Mouse (Mus musculus): ENCODE data around the gene Pmfbp1. TPM values are rescaled to one million over a fixed set of nuclear protein-coding genes. Genes with fewer than 3 reads are reported as not detected.

Gene Pmfbp1
- total and polyA plus RNA-seq, 3 experiments: 0.11 TPM; not detected in 2

DNA sequence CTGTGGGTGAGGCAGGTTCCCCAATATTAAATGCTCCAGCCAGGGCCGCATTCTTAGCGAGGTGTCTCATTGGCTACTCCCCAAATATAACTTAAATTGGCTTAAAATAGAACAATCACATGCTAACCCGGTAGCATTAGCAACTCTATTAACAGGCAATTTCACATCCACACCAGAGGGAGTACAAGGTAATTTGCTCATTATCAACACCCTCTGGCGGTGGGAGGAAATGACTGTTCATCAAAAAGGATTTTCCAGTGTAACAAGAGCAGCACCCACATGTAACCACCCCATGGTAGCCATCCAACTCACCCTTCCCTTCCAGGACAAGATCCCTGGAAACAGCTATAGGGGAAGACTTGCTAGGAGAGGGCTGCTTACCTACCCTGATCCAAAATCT is 18.4 kb upstream of the Pmfbp1 start:
- peak; percentile 21 for DNase-seq (ENCODE audit: extremely low read depth)
- H3K4me1 ChIP-seq (ENCODE audit: control insufficient read depth in 1 of 2, insufficient read depth in 2 of 2): peaks cover 0 to 2% of the 10 kb centered on the region in 2 experiments; a peak in 1 of 4 replicates
- H3K27ac ChIP-seq (ENCODE audit: insufficient read depth, low read depth): no peak overlapping the region
- no peaks in the 10 kb centered on the region for H3K27me3 ChIP-seq (replicated peaks)
- no peaks in the 10 kb centered on the region for H3K36me3 ChIP-seq (replicated peaks in 1 of 2; ENCODE audit: control insufficient read depth in 1 of 2, insufficient read depth in 1 of 2, low read length in 1 of 2)
- H3K79me2 ChIP-seq (replicated peaks; ENCODE audit: control insufficient read depth, extremely low read depth, insufficient read depth, poor library complexity, severe bottlenecking): no peaks in the 10 kb centered on the region
- no peaks in the 10 kb centered on the region for H3K9me3 ChIP-seq (replicated peaks; ENCODE audit: low read length)
- TF ChIP-seq CTCF (conservative IDR thresholded peaks at IDR 0.05 in 1 of 2, IDR thresholded peaks at IDR 0.05 in 1 of 2; ENCODE audit: low read depth in 2 of 2, low read length in 2 of 2) (peak in 1 of 2 experiments; percentile 52; a peak in 2 of 4 replicates), TBP (conservative IDR thresholded peaks at IDR 0.05; ENCODE audit: low read depth, low read length) (no peak)
- H3K4me3 ChIP-seq (replicated peaks in 1 of 3; ENCODE audit: low read depth in 2 of 3, low read length in 2 of 3, poor library complexity in 1 of 3): no peak overlapping the region
- H3K9ac ChIP-seq (ENCODE audit: insufficient read depth, low read depth): no peak overlapping the region
- no peak overlapping the region for H3K4me2 ChIP-seq (ENCODE audit: insufficient read depth, low read depth, poor library complexity, severe bottlenecking)
- dilution Hi-C loops (cut with MboI; ENCODE audit: extremely low pct_ligation_motif_present, extremely low pct_unique_long_range_greater_than_20kb, low sequenced_read_pairs) (no loop called here), in situ Hi-C loops (cut with MboI; ENCODE audit: low pct_ligation_motif_present, low pct_unique_long_range_greater_than_20kb, low sequenced_read_pairs) (no loop called here)

DNA sequence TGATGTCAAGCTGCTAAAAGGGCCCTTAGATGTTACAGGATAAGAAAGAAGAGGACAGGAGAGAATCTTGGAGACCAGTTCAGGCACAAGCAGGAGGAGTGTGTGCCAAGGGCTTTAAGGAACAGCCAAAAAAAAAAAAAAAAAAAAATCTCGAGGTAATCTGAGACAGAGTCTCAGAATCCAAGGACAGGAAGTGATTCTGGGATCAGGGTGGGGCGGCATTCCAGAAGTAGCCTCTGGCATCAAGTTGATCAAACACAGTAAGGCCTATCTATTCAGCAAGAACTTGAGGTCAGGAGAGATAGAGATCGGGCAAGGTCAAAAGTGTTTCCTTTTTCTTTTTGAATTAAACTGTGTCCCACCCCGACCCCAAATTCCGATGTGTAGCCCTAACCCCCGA is 15.2 kb upstream of the Pmfbp1 start:
- H3K27me3 ChIP-seq (replicated peaks): no peaks in the 10 kb centered on the region
- H3K79me2 ChIP-seq (replicated peaks; ENCODE audit: control insufficient read depth, extremely low read depth, insufficient read depth, poor library complexity, severe bottlenecking): no peaks in the 10 kb centered on the region
- no peak overlapping the region for H3K27ac ChIP-seq (ENCODE audit: insufficient read depth, low read depth)
- in situ Hi-C loops (cut with MboI; ENCODE audit: low pct_ligation_motif_present, low pct_unique_long_range_greater_than_20kb, low sequenced_read_pairs): no loop called here
- H3K9ac ChIP-seq (ENCODE audit: insufficient read depth, low read depth): no peak overlapping the region
- no peak for TF ChIP-seq POLR2AphosphoS2 (IDR thresholded peaks at IDR 0.05; ENCODE audit: low read depth, low read length)
- no peak for TF ChIP-seq JUN (IDR thresholded peaks at IDR 0.05; ENCODE audit: insufficient read depth, low read depth, low read length)
- no peak for TF ChIP-seq IRF4 (IDR thresholded peaks at IDR 0.05; ENCODE audit: low read depth, low read length)
- no peak for TF ChIP-seq ZMIZ1 (IDR thresholded peaks at IDR 0.05; ENCODE audit: low read depth, low read length)
- no peak for TF ChIP-seq SMC3 (IDR thresholded peaks at IDR 0.05; ENCODE audit: low read depth, low read length)
- TF ChIP-seq MEF2A (IDR thresholded peaks at IDR 0.05; ENCODE audit: borderline replicate concordance, low read depth, low read length): no peak
- TF ChIP-seq TBP (conservative IDR thresholded peaks at IDR 0.05; ENCODE audit: low read depth, low read length): no peak
- dilution Hi-C loops (cut with MboI; ENCODE audit: extremely low pct_ligation_motif_present, extremely low pct_unique_long_range_greater_than_20kb, low sequenced_read_pairs): no loop called here
- no peak overlapping the region for H3K4me3 ChIP-seq (replicated peaks in 1 of 3; ENCODE audit: low read depth in 2 of 3, low read length in 2 of 3, poor library complexity in 1 of 3)
- H3K9me3 ChIP-seq (replicated peaks; ENCODE audit: low read length): no peaks in the 10 kb centered on the region
- H3K4me1 ChIP-seq (ENCODE audit: control insufficient read depth in 1 of 2, insufficient read depth in 2 of 2): peaks cover 0 to 7% of the 10 kb centered on the region in 2 experiments; a peak in 2 of 4 replicates
- no peak overlapping the region for H3K4me2 ChIP-seq (ENCODE audit: insufficient read depth, low read depth, poor library complexity, severe bottlenecking)
- no peak for DNase-seq (ENCODE audit: extremely low read depth)
- H3K36me3 ChIP-seq (replicated peaks in 1 of 2; ENCODE audit: control insufficient read depth in 1 of 2, insufficient read depth in 1 of 2, low read length in 1 of 2): no peaks in the 10 kb centered on the region

DNA sequence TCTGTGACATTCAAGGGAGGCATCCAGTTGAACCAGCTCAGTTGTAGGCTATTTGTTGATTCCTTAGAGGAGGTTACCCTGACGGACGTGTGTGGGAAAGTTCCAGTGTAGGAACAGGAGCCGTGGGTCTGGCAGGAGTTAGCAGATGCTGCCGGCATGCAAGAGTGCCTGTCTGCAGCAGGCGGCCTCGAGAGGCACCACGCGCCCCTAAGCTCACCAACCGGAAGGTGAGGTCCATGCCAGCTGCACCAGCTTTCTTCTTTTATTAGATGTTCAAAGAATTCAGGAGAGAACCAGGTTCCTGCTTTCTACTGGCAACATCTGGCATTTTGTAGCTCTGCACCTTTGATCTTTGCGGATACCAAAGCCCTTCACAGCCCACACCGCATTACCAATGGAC is 9.1 kb upstream of the Pmfbp1 start:
- H3K4me1 ChIP-seq (ENCODE audit: control insufficient read depth in 1 of 2, insufficient read depth in 2 of 2): peaks cover 0 to 10% of the 10 kb centered on the region in 2 experiments; a peak in 3 of 4 replicates
- TF ChIP-seq CHD2 (IDR thresholded peaks at IDR 0.05; ENCODE audit: low read length): no peak
- TF ChIP-seq MYC (IDR thresholded peaks at IDR 0.05; ENCODE audit: low read depth, low read length): no peak
- no peak for TF ChIP-seq NRF1 (IDR thresholded peaks at IDR 0.05; ENCODE audit: low read depth, low read length)
- no peak for TF ChIP-seq POLR2AphosphoS2 (IDR thresholded peaks at IDR 0.05; ENCODE audit: low read depth, low read length)
- no peak for TF ChIP-seq KAT2A (IDR thresholded peaks at IDR 0.05; ENCODE audit: insufficient replicate concordance, low read length)
- TF ChIP-seq MEF2A (IDR thresholded peaks at IDR 0.05; ENCODE audit: borderline replicate concordance, low read depth, low read length): no peak
- TF ChIP-seq UBTF (IDR thresholded peaks at IDR 0.05; ENCODE audit: low read depth, low read length): no peak
- TF ChIP-seq CHD1 (IDR thresholded peaks at IDR 0.05; ENCODE audit: low read depth, low read length): no peak
- TF ChIP-seq MXI1 (IDR thresholded peaks at IDR 0.05; ENCODE audit: low read depth, low read length): no peak
- TF ChIP-seq TBP (conservative IDR thresholded peaks at IDR 0.05; ENCODE audit: low read depth, low read length): no peak
- no peak for TF ChIP-seq ELF1 (IDR thresholded peaks at IDR 0.05; ENCODE audit: low read depth, low read length)
- TF ChIP-seq POLR2A (IDR thresholded peaks at IDR 0.05; ENCODE audit: low read depth, low read length): no peak
- no peak for TF ChIP-seq TCF12 (IDR thresholded peaks at IDR 0.05; ENCODE audit: low read depth, low read length)
- TF ChIP-seq ZNF384 (IDR thresholded peaks at IDR 0.05; ENCODE audit: low read depth, low read length): no peak
- no peak for TF ChIP-seq RCOR1 (conservative IDR thresholded peaks at IDR 0.05; ENCODE audit: low read depth, low read length)
- no peak for TF ChIP-seq MAZ (IDR thresholded peaks at IDR 0.05; ENCODE audit: low read depth, low read length)
- no peak for TF ChIP-seq NELFE (IDR thresholded peaks at IDR 0.05; ENCODE audit: low read depth, low read length)
- TF ChIP-seq USF2 (conservative IDR thresholded peaks at IDR 0.05; ENCODE audit: low read depth, low read length): no peak
- no peak for TF ChIP-seq ZMIZ1 (IDR thresholded peaks at IDR 0.05; ENCODE audit: low read depth, low read length)
- no peak for TF ChIP-seq BHLHE40 (IDR thresholded peaks at IDR 0.05; ENCODE audit: low read depth, low read length)
- peak overlapping the region; percentile 51 for H3K4me2 ChIP-seq (ENCODE audit: insufficient read depth, low read depth, poor library complexity, severe bottlenecking)
- no peak for DNase-seq (ENCODE audit: extremely low read depth)
- no peaks in the 10 kb centered on the region for H3K9me3 ChIP-seq (replicated peaks; ENCODE audit: low read length)
- dilution Hi-C loops (cut with MboI; ENCODE audit: extremely low pct_ligation_motif_present, extremely low pct_unique_long_range_greater_than_20kb, low sequenced_read_pairs): no loop called here
- H3K27ac ChIP-seq (ENCODE audit: insufficient read depth, low read depth): no peak overlapping the region
- H3K79me2 ChIP-seq (replicated peaks; ENCODE audit: control insufficient read depth, extremely low read depth, insufficient read depth, poor library complexity, severe bottlenecking): no peaks in the 10 kb centered on the region
- in situ Hi-C loops (cut with MboI; ENCODE audit: low pct_ligation_motif_present, low pct_unique_long_range_greater_than_20kb, low sequenced_read_pairs): no loop called here
- no peaks in the 10 kb centered on the region for H3K36me3 ChIP-seq (replicated peaks in 1 of 2; ENCODE audit: control insufficient read depth in 1 of 2, insufficient read depth in 1 of 2, low read length in 1 of 2)
- H3K9ac ChIP-seq (ENCODE audit: insufficient read depth, low read depth): no peak overlapping the region
- no peak overlapping the region for H3K4me3 ChIP-seq (replicated peaks in 1 of 3; ENCODE audit: low read depth in 2 of 3, low read length in 2 of 3, poor library complexity in 1 of 3)
- H3K27me3 ChIP-seq (replicated peaks): no peaks in the 10 kb centered on the region
